Mouse (Mus musculus): ENCODE data around the gene Clcn3.

- TF ChIP-seq GATA1 (IDR thresholded peaks at IDR 0.05; ENCODE audit: borderline replicate concordance, low read length), result no peak
- TF ChIP-seq FLI1 (IDR thresholded peaks at IDR 0.05; ENCODE audit: low read length), result no peak
Measured at GRCm38 (mm10) chr8:60951271-60951670, 31.8 kb downstream of the Clcn3 start.

Measured in megakaryocyte, embryonic 14.5 days (primary cell).